Mouse (Mus musculus): Measurements from ENCODE around the gene Arsg. TPM values are rescaled to one million over a fixed set of nuclear protein-coding genes. Genes with fewer than 3 reads are reported as not detected.

The Arsg gene
- 3.5 and 4.8 TPM in 2 replicates for polyA plus RNA-seq (2015; fragmentation: Nextera tagmentation; extraction: Ambion mirVana)

DNA sequence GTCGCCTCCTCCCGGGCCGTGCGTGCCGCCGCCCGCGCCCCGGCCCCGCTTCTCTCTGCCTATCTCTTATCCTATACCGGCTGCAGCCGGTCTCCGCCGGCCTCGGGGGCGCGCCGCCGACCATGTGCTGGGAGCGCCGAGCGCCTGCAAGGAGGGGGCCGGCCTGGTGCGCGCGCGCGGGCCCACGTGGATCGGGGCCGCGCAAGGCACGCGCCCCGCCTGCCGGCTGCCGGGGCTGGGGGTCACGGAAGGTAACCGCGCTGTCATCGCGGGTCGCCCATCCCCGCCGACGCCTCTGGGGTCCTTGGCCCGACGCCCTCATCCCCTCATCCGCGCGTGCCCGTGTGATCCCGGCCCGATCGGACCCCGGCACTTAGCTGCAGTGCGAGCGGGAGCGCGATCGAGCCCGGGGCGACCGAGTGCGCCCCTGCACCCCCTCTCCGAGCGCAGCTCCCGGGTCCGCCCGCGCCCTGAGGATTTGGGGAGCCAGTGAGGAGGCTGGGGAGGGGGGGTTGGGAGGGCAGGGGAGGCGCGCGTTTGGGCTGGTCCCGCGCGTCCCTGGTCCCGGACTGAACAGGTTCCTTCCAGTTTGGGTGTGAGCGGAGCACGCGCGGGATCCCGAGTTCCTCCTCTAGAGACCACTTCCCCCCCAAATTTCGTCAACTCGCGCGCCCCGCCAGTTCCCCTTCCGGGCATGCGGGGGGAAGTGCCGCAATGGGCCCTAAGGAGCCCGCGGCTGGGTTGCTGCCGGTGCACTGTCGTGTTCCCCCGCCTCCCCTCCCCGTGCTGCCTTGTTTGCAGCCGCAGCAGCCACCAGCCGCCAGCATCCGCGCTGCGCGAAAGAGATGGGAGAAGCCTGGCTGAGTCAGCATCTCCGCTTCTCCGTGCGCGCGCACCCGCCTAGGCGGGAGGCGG is at the start of gene Arsg, which contains the start of gene Slc16a6:
Arsg (plus strand) TSS at position 204 of the 915 bp plus-strand sequence.
Slc16a6 (minus strand) TSS at position 428 of the 915 bp plus-strand sequence.
- Histone ChIP-seq H3K9ac (peak within 1 kb of the TSS; percentile 77), H3K9me3 (no peaks in the 10 kb centered on the region), H3K27ac (peak within 1 kb of the TSS; percentile 81), H3K4me3 (peak within 1 kb of the TSS; percentile 64), H3K27me3 (peaks cover 37% of the 10 kb centered on the region), H3K36me3 (no peaks in the 10 kb centered on the region), H3K4me1 (peaks cover 19% of the 10 kb centered on the region), H3K4me2 (peak within 1 kb of the TSS; percentile 98)
- peak; percentile 72; the same call in 1 of the 2 replicates for ATAC-seq (ENCODE audit: insufficient number of reproducible peaks, low FRiP score, low TSS enrichment, low read depth)
- under 1% methylated on average over 90 of the region's 111 CpGs for WGBS

GRCm38 (mm10) chr11:109425392-109426271 is 47.5 kb upstream of the Arsg start, which contains the start of gene Amz2:
Gene Amz2, plus strand, starts transcription at chr11:109425946.
- H3K4me3 ChIP-seq = peak within 1 kb of the TSS; percentile 69
- ATAC-seq (ENCODE audit: insufficient number of reproducible peaks, low FRiP score, low TSS enrichment, low read depth) = peak; percentile 98
- WGBS = under 1% methylated on average over 65 of the region's 65 CpGs
- H3K9ac ChIP-seq = peak within 1 kb of the TSS; percentile 74
- H3K27me3 ChIP-seq = no peaks in the 10 kb centered on the region
- peaks cover 11% of the 10 kb centered on the region for H3K4me1 ChIP-seq
- peak within 1 kb of the TSS; percentile 74 for H3K4me2 ChIP-seq
- peak within 1 kb of the TSS; percentile 87 for H3K27ac ChIP-seq
- peaks cover 25% of the 10 kb centered on the region for H3K36me3 ChIP-seq
- no peaks in the 10 kb centered on the region for H3K9me3 ChIP-seq

- peaks cover 30% of the 10 kb centered on the region for H3K36me3 ChIP-seq
- no peaks in the 10 kb centered on the region for H3K9me3 ChIP-seq
- peak overlapping the region; percentile 69 for H3K4me3 ChIP-seq
- 0% methylated on average over 11 of the region's 11 CpGs for WGBS
- H3K4me2 ChIP-seq = peak overlapping the region; percentile 74
- peak overlapping the region; percentile 74 for H3K9ac ChIP-seq
- H3K4me1 ChIP-seq = peaks cover 13% of the 10 kb centered on the region
- ATAC-seq (ENCODE audit: insufficient number of reproducible peaks, low FRiP score, low TSS enrichment, low read depth) = no peak
- no peaks in the 10 kb centered on the region for H3K27me3 ChIP-seq
- peak overlapping the region; percentile 87 for H3K27ac ChIP-seq
These were observed 46.9 kb upstream of the Arsg start for GRCm38 (mm10) chr11:109426272-109426586.

- Histone ChIP-seq H3K4me1 (peaks cover 16% of the 10 kb centered on the region), H3K27ac (no peak overlapping the region)
- WGBS = 92% methylated on average over 5 of the region's 5 CpGs
These were observed 45.8 kb upstream of the Arsg start for GRCm38 (mm10) chr11:109427353-109427752.

GRCm38 (mm10) chr11:109434233-109434798 is 38.9 kb upstream of the Arsg start:
- Histone ChIP-seq H3K9me3 (no peaks in the 10 kb centered on the region), H3K4me2 (no peak overlapping the region), H3K36me3 (peaks cover 68% of the 10 kb centered on the region), H3K4me3 (no peak overlapping the region), H3K27ac (no peak overlapping the region), H3K4me1 (peaks cover 6% of the 10 kb centered on the region), H3K9ac (no peak overlapping the region), H3K27me3 (no peaks in the 10 kb centered on the region)
- no peak for ATAC-seq (ENCODE audit: insufficient number of reproducible peaks, low FRiP score, low TSS enrichment, low read depth)
- 90% methylated on average over 16 of the region's 16 CpGs for WGBS

More at GRCm38 (mm10) chr11:109427353-109427752, 45.8 kb upstream of the Arsg start:
- Histone ChIP-seq H3K27me3 (no peaks in the 10 kb centered on the region), H3K9ac (no peak overlapping the region), H3K4me2 (no peak overlapping the region), H3K4me3 (no peak overlapping the region; the same call in 1 of the 2 replicates), H3K36me3 (peaks cover 33% of the 10 kb centered on the region), H3K9me3 (no peaks in the 10 kb centered on the region)
- no peak for ATAC-seq (ENCODE audit: insufficient number of reproducible peaks, low FRiP score, low TSS enrichment, low read depth)

DNA sequence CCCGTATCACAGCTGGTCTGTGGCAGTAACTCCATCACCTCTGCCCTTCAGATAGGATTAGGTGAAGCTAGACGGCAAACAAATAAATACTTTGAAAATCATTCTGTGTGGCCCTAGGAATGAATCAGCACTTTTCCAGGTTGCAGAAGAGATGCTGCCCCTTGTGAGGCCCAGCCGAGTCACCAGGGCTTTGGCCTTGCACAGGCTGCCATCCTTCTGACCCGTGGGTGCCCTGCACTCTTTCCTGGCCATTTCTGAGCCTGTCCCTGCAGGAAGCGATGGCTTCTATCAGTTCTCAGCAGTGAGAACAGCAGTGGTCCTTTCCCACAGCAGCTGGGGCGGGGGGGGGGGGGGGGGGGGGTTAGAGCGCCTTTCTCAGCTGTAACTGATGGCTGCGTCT is 36.3 kb upstream of the Arsg start:
- 76% methylated on average over 8 of the region's 8 CpGs for WGBS
- no peaks in the 10 kb centered on the region for H3K27me3 ChIP-seq
- peaks cover 47% of the 10 kb centered on the region for H3K36me3 ChIP-seq
- ATAC-seq (ENCODE audit: insufficient number of reproducible peaks, low FRiP score, low TSS enrichment, low read depth) = no peak
- H3K9ac ChIP-seq = no peak overlapping the region
- H3K4me1 ChIP-seq = peaks cover 17% of the 10 kb centered on the region; the same call in 1 of the 2 replicates
- no peaks in the 10 kb centered on the region for H3K9me3 ChIP-seq
- H3K4me2 ChIP-seq = no peak overlapping the region
- no peak overlapping the region for H3K27ac ChIP-seq
- H3K4me3 ChIP-seq = no peak overlapping the region

DNA sequence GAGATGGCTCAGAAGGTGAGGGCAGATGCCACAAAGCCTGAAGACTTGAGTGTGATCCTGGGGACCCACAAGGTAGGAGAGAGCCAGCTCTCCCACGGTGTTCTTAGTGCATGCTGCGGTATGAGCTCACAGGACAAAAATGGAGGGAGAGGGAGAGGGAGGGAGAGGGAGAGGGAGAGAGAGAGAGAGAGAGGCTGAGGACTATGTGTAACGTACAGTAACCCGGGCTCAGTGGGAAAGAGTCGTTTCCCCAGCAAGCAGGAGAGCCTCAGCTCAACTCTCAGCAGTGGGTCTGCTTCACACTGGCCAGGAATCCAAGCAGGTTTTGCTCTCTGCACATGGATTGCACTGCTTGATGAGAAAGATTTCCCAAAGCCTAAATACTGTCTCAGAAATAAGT is 34.0 kb upstream of the Arsg start:
- Histone ChIP-seq H3K27me3 (no peaks in the 10 kb centered on the region), H3K9me3 (no peaks in the 10 kb centered on the region), H3K4me2 (peak overlapping the region; percentile 82), H3K9ac (no peak overlapping the region), H3K36me3 (peaks cover 41% of the 10 kb centered on the region), H3K4me3 (peak overlapping the region; percentile 57; the same call in 1 of the 2 replicates), H3K4me1 (peaks cover 17% of the 10 kb centered on the region; the same call in 1 of the 2 replicates), H3K27ac (0 out of 2 replicates have a peak overlapping the region, but pooled peaks have one; percentile 19)
- WGBS = 14% methylated on average over 5 of the region's 5 CpGs
- ATAC-seq (ENCODE audit: insufficient number of reproducible peaks, low FRiP score, low TSS enrichment, low read depth) = no peak

GRCm38 (mm10) chr11:109439829-109440340 is 33.3 kb upstream of the Arsg start:
- ATAC-seq (ENCODE audit: insufficient number of reproducible peaks, low FRiP score, low TSS enrichment, low read depth) = peak; percentile 60; the same call in 1 of the 2 replicates
- 1% methylated on average over 32 of the region's 32 CpGs for WGBS
- Histone ChIP-seq H3K4me1 (peaks cover 17% of the 10 kb centered on the region; the same call in 1 of the 2 replicates), H3K36me3 (peaks cover 34% of the 10 kb centered on the region), H3K9ac (peak overlapping the region; percentile 61), H3K9me3 (no peaks in the 10 kb centered on the region), H3K27ac (peak overlapping the region; percentile 59), H3K27me3 (no peaks in the 10 kb centered on the region), H3K4me2 (peak overlapping the region; percentile 82), H3K4me3 (peak overlapping the region; percentile 57)

DNA sequence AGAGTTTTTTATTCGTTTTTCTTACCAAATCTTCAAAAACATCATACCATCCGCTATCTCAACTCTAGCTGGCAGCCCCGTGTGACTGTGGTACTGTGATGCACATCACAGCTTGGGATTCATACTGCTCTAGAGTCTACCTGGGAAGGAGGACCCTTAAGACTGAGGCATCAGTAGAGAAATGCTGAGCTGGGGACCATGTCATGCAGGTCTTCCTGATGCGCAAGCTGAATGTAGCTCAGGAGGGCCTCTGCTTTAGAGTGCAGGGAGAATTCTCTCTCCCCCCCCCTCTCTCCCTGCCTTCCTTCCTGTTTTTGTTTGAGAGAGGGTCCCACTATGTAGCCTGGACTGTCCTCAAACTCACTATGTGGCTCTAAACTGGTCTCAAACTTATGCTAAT is 32.5 kb upstream of the Arsg start:
- H3K4me2 ChIP-seq = peak overlapping the region; percentile 82
- peak overlapping the region; percentile 57 for H3K4me3 ChIP-seq
- no peak for ATAC-seq (ENCODE audit: insufficient number of reproducible peaks, low FRiP score, low TSS enrichment, low read depth)
- 0 out of 2 replicates have a peak overlapping the region, but pooled peaks have one; percentile 61 for H3K9ac ChIP-seq
- no peak overlapping the region for H3K27ac ChIP-seq
- no peaks in the 10 kb centered on the region for H3K27me3 ChIP-seq
- no peaks in the 10 kb centered on the region for H3K9me3 ChIP-seq
- 70% methylated on average over 4 of the region's 4 CpGs for WGBS
- H3K36me3 ChIP-seq = peaks cover 27% of the 10 kb centered on the region
- H3K4me1 ChIP-seq = peaks cover 17% of the 10 kb centered on the region; the same call in 1 of the 2 replicates

GRCm38 (mm10) chr11:109441119-109441518 is 32.1 kb upstream of the Arsg start:
- H3K4me3 ChIP-seq = no peak overlapping the region
- ATAC-seq (ENCODE audit: insufficient number of reproducible peaks, low FRiP score, low TSS enrichment, low read depth) = no peak
- H3K27ac ChIP-seq = no peak overlapping the region
- 70% methylated on average over 3 of the region's 3 CpGs for WGBS
- H3K9me3 ChIP-seq = no peaks in the 10 kb centered on the region
- peaks cover 17% of the 10 kb centered on the region; the same call in 1 of the 2 replicates for H3K4me1 ChIP-seq
- no peaks in the 10 kb centered on the region for H3K27me3 ChIP-seq
- H3K4me2 ChIP-seq = no peak overlapping the region
- peaks cover 22% of the 10 kb centered on the region for H3K36me3 ChIP-seq
- no peak overlapping the region for H3K9ac ChIP-seq
